Mouse (Mus musculus) spleen, postnatal 10 days (tissue): Measurements from ENCODE around the gene Fam167b.
"Not testable (repeated sequence)": the region's sequence is repeated elsewhere in the genome, so short reads cannot be mapped to it uniquely, and the experiment has no call there.

Experiments used
- DNase-seq, 2 experiments: peaks; one replicate each; pipeline ENCODE4 v3.0.0; 2021 to 2022; ENCODE audit warnings: low spot score in 2 of 2

Fam167b gene

DNA sequence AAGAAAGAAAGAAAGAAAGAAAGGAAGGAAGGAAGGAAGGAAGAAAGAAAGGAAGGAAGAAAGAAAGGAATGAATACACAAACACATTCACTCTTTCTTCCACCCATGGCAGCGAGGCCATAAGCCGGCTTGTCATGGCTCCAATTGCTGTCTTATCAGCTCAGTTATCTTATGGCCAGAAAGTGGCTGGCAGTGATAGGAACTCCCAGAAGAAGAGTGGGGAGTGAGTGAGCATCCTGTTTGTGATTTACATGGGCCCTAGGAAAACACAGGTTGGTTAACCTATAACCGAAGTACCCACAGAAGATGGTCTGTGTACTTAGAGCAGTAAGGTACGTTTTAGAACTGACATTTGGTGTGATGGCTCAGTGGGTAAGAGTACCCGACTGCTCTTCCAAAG, 17.2 kb downstream of the Fam167b start:
- DNase-seq = no peak

DNA sequence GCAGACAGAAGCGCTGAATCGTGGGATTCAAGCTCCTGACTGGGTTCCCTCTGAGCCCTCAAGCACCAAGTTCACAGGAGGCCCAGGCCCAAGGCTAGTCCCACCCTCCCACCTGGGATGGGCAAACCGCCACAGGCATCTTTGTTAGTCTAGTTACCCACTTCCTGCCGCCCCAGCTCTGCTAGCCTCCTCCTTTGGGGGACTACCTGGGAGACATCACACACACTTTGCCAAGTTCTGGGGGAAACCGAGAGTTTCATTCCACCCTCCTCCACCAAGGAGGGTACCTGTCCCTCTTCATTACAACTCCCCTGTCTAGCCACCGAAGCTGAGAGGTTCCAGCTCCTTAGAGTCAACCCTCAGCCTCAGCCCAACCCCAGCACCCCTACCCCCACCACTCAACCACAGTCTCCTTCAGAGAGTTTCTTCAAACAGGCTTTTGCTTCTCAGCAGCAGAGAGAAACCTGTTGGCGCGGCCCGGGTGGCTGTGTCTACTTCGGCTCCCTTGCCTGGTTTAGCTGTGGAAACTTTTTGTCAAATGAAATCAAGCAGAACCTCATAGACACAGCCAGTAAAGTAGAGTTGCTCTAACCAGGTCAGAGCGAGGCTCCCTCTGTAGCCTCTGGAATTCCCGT, 19.9 kb downstream of the Fam167b start:
- DNase-seq = peak; percentile 44 to 55

DNA sequence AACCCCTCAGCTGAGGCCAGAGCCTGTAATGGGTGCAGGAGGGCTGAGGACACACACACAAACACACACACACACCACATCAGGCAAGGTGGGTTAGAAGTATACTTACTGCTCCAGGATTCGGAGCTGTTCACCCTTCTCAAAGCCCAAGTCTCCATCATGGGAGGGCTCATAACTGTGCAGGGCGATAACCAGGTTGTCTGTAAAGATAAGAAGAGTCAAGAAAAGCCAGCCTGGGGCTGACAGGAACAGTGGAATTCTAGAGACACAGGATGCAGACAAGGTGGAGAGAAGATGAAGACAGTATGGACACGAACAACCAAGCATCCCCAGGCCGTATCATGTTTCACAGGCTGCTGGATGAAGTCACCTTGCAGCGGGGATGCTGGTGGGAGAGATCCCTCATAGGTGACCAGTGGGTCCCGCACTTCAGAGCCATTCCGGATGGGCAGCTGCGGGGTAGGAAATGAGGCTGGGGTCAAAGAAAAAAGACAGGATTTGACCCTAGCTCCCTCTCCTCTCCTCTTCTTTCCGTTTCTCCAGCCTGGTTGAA, 21.0 kb downstream of the Fam167b start:
- peak in 1 of 2 experiments; percentile 48 for DNase-seq

DNA sequence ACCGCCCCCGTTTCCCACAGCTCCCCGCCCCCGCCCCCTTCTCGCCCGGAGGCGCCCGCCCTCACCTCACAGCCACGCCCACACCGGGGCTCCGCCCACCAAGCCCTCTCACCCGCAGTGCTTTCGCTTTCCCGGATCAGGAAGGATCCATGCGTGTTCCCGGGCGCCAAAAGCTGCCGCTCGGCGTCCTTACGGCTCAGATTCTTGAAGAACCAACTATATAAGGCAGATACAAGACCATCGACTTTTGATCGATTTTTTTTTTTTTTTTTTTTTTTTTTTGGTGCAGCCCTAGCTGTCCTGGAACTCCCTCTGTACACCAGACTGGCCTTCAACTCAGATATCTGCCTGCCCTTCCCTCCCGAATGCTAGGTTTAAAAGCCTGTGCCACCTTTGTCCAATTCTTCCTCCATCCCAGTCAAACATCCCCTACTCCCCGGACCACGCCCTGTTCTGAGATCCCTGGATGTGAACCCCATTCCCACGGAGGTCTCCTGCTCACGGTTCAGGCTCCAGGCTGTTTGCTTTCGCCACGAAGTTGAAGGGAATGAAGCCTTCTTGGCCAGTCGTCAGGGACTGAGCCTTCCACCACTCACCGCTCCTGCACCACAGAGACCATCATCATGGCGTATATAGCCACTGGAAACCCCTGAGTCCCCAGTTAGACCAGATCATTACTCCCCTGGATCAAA, 21.7 kb downstream of the Fam167b start:
- DNase-seq = peak; percentile 92 to 95

DNA sequence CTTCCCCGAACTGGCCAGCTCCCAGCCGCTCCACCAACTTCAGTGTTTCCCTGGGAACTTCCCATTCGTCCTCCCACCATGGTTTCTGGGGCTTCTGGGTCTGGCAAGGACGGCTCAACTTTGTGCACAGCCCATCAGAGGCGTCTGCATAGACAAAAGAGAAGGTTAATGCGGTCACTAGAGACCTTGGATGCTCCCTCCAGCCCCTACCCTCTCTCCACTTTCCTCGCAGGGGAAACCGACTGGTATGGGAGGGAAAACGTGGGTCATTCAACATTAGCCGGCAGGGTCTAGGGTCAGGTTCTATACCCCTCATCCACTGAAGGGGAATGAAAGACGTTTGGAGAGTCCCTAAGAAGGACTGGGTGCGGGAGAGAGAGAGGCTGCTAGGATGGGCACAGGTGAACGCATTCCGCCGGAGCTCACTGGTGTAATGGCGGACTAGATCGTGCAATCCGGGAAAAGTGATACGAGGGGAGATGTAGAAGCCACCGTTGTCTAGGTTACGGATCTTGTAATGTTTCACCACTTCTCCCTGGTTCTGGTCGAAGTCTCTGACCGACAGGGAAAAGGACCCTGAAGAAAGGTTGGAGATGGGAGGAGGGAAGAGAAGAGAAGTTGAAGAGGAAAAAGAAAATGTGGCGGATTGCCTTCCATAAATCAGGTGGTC, 22.4 kb downstream of the Fam167b start:
- peak; percentile 33 to 35 for DNase-seq

DNA sequence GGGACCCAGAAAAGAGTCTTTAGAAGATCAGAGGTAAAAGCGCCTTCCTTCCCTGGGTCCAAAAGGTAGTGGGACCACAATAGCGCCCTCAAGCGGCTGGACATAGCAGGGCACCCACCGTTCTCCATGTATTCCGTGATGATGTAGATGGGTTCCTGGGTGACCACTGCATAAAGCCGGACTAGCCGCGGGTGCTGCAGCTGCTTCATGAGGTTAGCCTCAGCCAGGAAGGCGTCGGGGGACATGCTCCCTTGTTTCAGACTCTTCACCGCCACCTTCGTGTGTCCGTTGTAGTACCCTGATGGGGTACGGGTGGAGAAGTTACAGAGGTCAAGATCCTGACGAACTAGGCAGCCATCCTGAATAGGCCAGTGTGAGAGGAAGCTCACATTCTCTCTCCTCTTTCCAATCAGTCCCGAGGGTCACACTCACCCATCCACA, 22.9 kb downstream of the Fam167b start:
- peak; percentile 66 to 79 for DNase-seq

DNA sequence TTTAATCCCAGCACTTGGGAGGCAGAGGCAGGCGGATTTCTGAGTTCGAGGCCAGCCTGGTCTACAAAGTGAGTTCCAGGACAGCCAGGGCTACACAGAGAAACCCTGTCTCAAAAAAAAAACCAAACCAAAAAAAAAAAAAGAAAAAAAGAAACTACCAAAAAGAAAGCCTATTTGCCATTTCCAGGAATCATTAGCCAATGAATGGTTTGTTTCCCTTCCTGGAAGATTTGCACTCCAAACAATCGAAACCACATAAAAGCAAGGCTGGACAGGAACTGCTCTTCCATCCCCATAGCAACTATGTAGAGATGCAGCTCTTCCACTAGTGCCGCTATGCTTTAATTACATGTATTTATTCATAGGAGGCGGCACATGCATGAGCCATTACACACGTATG, 23.8 kb downstream of the Fam167b start:
- not testable (repeated sequence) for DNase-seq

DNA sequence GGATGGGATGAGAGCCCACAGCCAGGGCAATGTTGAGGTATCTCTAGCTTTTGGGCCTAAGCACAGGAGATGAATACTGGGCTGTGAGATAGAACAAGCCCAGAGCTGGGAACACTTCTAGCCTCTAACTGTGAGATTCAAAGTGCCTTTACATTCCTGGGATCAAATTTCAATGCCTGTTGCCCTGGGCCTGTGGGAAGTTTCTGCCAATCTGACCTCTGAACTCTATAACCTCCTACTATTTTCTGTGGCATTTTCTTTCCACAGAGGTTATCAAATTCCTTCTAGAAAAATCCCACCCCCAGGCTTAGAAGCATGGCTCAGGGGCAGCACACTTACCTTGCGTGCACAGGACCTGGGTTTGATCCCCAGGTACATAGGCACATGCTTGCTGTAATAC, 28.1 kb downstream of the Fam167b start:
- no peak for DNase-seq

DNA sequence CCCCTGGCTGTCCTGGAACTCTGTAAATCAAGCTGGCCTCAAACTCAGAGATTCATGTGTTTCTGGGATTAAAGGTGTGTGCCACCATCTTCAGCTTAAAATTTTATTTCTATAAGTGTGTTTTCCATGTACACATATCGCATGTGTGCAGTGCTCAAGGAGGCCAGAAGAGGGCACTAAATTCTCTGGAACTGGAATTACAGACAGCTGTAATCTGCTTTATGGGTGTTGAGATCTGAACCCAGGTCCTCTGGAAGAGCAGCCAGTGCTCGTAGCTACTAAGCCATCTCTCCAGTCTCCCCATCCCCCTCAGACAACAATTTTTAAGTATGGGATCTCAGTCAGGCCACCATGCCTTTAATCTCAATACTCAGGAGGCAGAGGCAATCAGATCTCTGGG, 29.0 kb downstream of the Fam167b start:
- DNase-seq = peak; percentile 60 to 78

DNA sequence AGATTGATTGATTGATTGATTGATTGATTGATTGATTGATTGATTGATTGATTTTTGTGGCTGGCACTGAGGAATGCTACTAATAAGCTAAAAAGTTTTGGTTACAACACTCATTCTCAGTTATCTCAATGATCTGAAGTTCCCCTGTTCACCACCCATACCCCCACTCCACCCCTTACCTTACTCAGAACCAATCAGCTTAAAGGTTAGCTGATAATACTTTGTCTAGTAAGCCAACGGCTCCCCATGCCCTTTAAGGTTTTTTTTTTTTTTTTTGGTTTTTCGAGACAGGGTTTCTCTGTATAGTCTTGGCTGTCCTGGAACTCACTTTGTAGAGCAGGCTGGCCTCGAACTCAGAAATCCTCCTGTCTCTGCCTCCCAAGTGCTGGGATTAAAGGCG, 30.7 kb downstream of the Fam167b start:
- DNase-seq = not testable (repeated sequence)

DNA sequence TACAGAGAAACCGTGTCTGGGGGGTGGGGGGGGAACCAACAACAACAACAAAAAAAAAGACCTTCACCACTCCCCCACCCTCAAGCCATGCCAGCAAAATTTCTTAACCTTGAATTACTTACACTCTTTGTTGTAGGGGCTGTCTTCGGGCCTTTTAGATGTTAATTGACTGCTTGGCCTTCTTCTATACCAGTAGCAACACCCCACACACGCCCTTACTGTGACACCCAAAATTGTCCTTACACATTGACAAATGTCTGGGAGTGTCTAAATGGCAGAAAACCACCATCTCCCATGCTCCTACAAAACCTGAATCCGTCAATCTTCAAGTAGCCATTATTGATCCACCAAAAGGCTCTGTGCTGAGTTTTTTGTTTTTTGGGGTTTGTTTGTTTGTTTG, 34.2 kb downstream of the Fam167b start:
- no peak for DNase-seq

DNA sequence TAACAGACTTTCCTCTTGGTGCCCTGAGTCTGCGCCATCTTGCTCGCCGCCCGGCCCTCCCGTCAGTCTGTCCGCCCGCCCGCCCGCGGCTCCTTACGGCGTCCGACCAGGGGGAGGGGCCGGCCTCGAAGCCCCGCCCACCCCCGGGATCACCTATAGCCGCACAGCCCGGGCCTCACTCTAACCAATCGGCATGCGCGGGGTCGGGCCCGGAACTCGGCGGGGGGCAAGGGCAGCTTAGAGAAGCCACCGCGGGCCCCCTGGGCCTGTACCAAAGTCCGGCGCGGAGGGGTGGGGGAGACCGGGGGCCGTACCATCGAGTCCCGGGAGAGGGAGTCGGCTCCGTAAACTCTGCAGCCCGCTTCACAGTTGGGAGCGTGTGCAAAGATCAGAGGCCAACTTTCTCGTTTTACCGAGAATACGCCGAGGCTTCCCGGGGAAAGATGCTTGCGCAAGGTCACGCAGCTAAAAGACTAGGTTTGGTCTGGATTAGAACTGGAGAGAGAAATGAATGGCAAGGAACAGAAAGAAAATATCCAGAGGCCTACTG, 35.7 kb downstream of the Fam167b start, which contains the start of gene Hdac1:
Gene Hdac1 (minus strand): TSS at position 122 of the 550 bp plus-strand sequence.
- DNase-seq = peak; percentile 96 to 98

DNA sequence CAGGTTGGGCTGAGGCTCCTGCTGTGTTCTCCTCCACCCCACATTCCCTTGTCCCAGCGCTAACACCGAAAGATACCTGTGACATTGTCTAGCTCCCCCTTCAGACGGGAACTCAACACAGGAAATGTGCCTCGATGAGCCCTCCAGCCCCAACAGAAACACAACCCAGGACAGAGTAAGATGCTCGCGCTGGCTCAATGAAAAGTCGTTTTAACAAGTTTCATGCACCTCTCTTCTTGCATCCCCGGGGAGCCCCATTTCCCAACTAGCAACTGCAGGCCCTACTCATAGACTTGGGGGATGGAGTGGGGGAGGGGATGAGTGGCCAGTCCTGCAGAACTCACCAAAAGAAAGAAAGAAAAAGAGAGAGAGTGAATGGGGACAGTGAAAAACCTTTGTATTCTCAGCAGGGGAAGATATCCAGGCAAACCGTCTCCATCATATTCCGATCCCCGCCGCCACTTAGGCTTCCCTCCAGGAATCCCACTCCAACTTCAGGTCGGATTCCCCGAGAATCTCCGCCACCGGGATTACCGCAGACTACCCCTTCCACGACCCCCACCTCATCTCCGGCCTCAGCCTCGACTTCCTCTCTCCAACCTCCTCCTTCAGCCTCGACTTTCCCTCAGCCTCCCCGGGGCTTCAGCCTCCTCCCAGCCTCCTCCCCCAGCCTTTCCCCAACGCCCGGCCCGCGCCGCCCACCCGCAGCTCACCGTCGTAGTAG, 36.3 kb downstream of the Fam167b start:
- peak; percentile 48 to 55 for DNase-seq

DNA sequence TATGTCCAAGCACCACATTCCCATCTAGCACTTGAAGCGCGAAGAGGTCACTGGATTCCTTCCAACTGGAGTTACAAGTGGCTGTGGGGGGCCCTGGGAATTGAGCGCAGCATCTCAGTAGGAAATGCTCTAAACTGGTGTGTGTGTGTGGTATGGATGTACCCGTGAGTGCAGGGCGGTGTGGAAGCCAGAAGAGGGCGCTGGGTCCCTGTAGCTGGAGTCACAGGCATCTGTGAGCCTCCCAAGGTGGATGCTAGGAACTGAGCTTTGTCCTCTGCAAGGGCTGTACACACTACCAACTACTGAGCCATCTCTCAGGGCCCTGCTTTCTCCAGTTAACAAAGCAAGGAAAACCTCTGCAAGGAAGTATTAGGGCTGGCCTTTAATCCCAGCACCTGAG, 38.3 kb downstream of the Fam167b start:
- DNase-seq = peak; percentile 32 to 77

DNA sequence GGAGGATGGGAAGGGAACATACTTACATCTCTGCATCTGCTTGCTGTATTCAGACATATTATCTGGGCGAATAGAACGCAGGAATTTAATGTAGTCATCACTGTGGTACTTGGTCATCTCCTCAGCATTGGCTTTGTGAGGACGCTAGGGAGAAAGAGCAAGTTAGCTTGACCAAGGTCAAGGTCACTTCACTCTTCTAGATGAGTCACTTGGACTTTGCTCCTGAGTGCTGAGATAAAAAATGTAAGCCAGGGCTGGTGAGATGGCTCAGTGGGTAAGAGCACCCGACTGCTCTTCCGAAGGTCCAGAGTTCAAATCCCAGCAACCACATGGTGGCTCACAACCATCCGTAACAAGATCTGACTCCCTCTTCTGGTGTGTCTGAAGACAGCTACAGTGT, 49.4 kb downstream of the Fam167b start:
- DNase-seq = not testable (repeated sequence)
